Mouse (Mus musculus): ENCODE measurements around the gene Ankef1. TPM values are rescaled to one million over a fixed set of nuclear protein-coding genes. Genes with fewer than 3 reads are reported as not detected.

The Ankef1 gene
- polyA plus RNA-seq, 1 experiment from 2014 or later, result 0.11 TPM

Other genes with a start within 250 kb of the Ankef1 start
- gene Pak7, start 113.9 kb upstream of the Ankef1 start, polyA plus RNA-seq (2014; fragmentation: Nextera tagmentation; extraction: Ambion mirVana), result 0.15 and 0.27 TPM in 2 replicates
- gene Snap25, start 211.5 kb downstream of the Ankef1 start, polyA plus RNA-seq (2014; fragmentation: Nextera tagmentation; extraction: Ambion mirVana), result 8.7 and 9.5 TPM in 2 replicates